In genomic region chr1:78189501-78190345, GRCm38 (mm10) we compare ENCODE assay signal across 9 mouse cellular contexts. TPM values are rescaled to one million over a fixed set of nuclear protein-coding genes. Genes with fewer than 3 reads are reported as not detected.
DNase-seq lines count a peak whose midpoint lies in the region; ATAC-seq and TF ChIP-seq lines count a peak whose summit lies in the region.
"Had no signal": no experiment of that assay in that cellular context is flagged by ENCODE, and none has a peak within 500 bp of the region (broad histone marks: within the 10 kb centered on the region; RNA-seq: fewer than 3 reads in every experiment).

No protein-coding gene starts in this region.

- no peak overlapping the region for H3K27ac ChIP-seq in kidney, postnatal 0 days
- H3K27ac ChIP-seq in hindbrain, embryonic 16.5 days (ENCODE audit: low read depth, low read length), result peak overlapping the region; percentile 79
- peak overlapping the region; percentile 89 for H3K27ac ChIP-seq in neural tube, embryonic 13.5 days (replicated peaks)

- H3K9ac ChIP-seq in kidney, postnatal 0 days (ENCODE audit: low read depth, low read length), result no peak overlapping the region
- peak overlapping the region; percentile 42 for H3K9ac ChIP-seq in hindbrain, embryonic 16.5 days (ENCODE audit: low read depth, low read length)
- peak overlapping the region; percentile 66 for H3K9ac ChIP-seq in neural tube, embryonic 13.5 days

- no peak for ATAC-seq in kidney, postnatal 0 days (replicated peaks; ENCODE audit: low FRiP score, low read depth)
- peak; percentile 82 for ATAC-seq in hindbrain, embryonic 16.5 days
- peak; percentile 81 for ATAC-seq in neural tube, embryonic 13.5 days (ENCODE audit: low read depth)

- no peak for TF ChIP-seq CTCF in kidney, postnatal 0 days (IDR thresholded peaks at IDR 0.05; ENCODE audit: low read depth)

- peak overlapping the region; percentile 27 for H3K4me2 ChIP-seq in kidney, postnatal 0 days (ENCODE audit: low read length)
- H3K4me2 ChIP-seq in hindbrain, embryonic 16.5 days (ENCODE audit: low read length), result peak overlapping the region; percentile 59
- H3K4me2 ChIP-seq in neural tube, embryonic 13.5 days, result peak overlapping the region; percentile 74

- H3K36me3 ChIP-seq in kidney, postnatal 0 days (ENCODE audit: insufficient read depth, low read length), result no peaks in the 10 kb centered on the region
- no peaks in the 10 kb centered on the region for H3K36me3 ChIP-seq in hindbrain, embryonic 16.5 days (ENCODE audit: control insufficient read depth, insufficient read depth, low read length)
- H3K36me3 ChIP-seq in neural tube, embryonic 13.5 days, result no peaks in the 10 kb centered on the region

- DNase-seq in kidney, postnatal 0 days (ENCODE audit: low spot score), result no peak
- DNase-seq in kidney, adult 9 months, result no peak
- peak; percentile 82 for DNase-seq in embryo, embryonic 10.5 days (ENCODE audit: low spot score)
- DNase-seq in right cerebral cortex, postnatal 25 days, result no peak
- DNase-seq in cerebellum, adult 9-10 months, result no peak
- no peak for DNase-seq in thymus, postnatal 0 days (ENCODE audit: low spot score)

- no peaks in the 10 kb centered on the region for H3K9me3 ChIP-seq in kidney, postnatal 0 days (replicated peaks; ENCODE audit: low read length)
- H3K9me3 ChIP-seq in hindbrain, embryonic 16.5 days (ENCODE audit: control insufficient read depth, low read length), result no peaks in the 10 kb centered on the region
- no peaks in the 10 kb centered on the region for H3K9me3 ChIP-seq in neural tube, embryonic 13.5 days

- H3K4me3 ChIP-seq in kidney, postnatal 0 days (replicated peaks; ENCODE audit: low read depth, low read length), result peak overlapping the region; percentile 17; the same call in 1 of the 2 replicates
- peak overlapping the region; percentile 40 for H3K4me3 ChIP-seq in hindbrain, embryonic 16.5 days (ENCODE audit: low read length)
- H3K4me3 ChIP-seq in neural tube, embryonic 13.5 days, result peak overlapping the region; percentile 44

- 1% methylated on average over 46 of the region's 47 CpGs for WGBS in kidney, postnatal 0 days
- under 1% methylated on average over 37 of the region's 47 CpGs for WGBS in hindbrain, embryonic 16.5 days
- under 1% methylated on average over 47 of the region's 47 CpGs for WGBS in neural tube, embryonic 13.5 days

- peaks cover 85% of the 10 kb centered on the region for H3K27me3 ChIP-seq in kidney, postnatal 0 days (ENCODE audit: insufficient read depth, low read length)
- peaks cover 29% of the 10 kb centered on the region for H3K27me3 ChIP-seq in hindbrain, embryonic 16.5 days (replicated peaks; ENCODE audit: control insufficient read depth, insufficient read depth, low read length)
- peaks cover 85% of the 10 kb centered on the region for H3K27me3 ChIP-seq in neural tube, embryonic 13.5 days

- H3K4me1 ChIP-seq in kidney, postnatal 0 days (replicated peaks; ENCODE audit: insufficient read depth, low read length), result no peaks in the 10 kb centered on the region; the same call in 1 of the 2 replicates
- peaks cover 9% of the 10 kb centered on the region for H3K4me1 ChIP-seq in hindbrain, embryonic 16.5 days (ENCODE audit: control insufficient read depth, insufficient read depth, low read depth, low read length)
- H3K4me1 ChIP-seq in neural tube, embryonic 13.5 days (replicated peaks), result peaks cover 52% of the 10 kb centered on the region

RNA-seq across cellular contexts. Expression of gene Pax3, which starts 7.2 kb away (rescaled TPM):
- polyA plus RNA-seq in kidney, postnatal 0 days (2015; fragmentation: Nextera tagmentation; extraction: Ambion mirVana), result not detected in 2 replicates
- 11.7 and 12.5 TPM in 2 replicates for polyA plus RNA-seq in hindbrain, embryonic 16.5 days (2015; fragmentation: Nextera tagmentation; extraction: Ambion mirVana)
- polyA plus RNA-seq in neural tube, embryonic 13.5 days (2015; fragmentation: Nextera tagmentation; extraction: Ambion mirVana), result 12.9 and 17.0 TPM in 2 replicates
- polyA plus RNA-seq in thymus, postnatal 0 days (2015; fragmentation: Nextera tagmentation; extraction: Ambion mirVana), result 0.04 TPM in 1 of 2 replicates, not detected in the other
- polyA plus RNA-seq: liver, adult 2 months had no signal

Comparison
In these comparisons a context has a peak if more than half of its experiments do, and no peak if none do; other contexts are left out.
1. RNA of gene Pax3, which starts 7.2 kb away (polyA plus RNA-seq): 12.9 to 17.0 TPM in neural tube, embryonic 13.5 days and 11.7 to 12.5 TPM in hindbrain, embryonic 16.5 days; 0.04 TPM in thymus, postnatal 0 days and not detected in kidney, postnatal 0 days; every median in the first group is over 10 times any median in the second.
2. Peak in every context shown above with its lines, with median percentiles within 50 percentile points of each other: H3K4me2 ChIP-seq and H3K4me3 ChIP-seq.